ENCODE assay signal across 20 mouse cellular contexts in genomic region chr17:5060515-5061084, GRCm38 (mm10).
DNase-seq lines count a peak whose midpoint lies in the region; ATAC-seq and TF ChIP-seq lines count a peak whose summit lies in the region.
"Had no signal": no experiment of that assay in that cellular context is flagged by ENCODE, and none has a peak within 500 bp of the region (broad histone marks: within the 10 kb centered on the region; RNA-seq: fewer than 3 reads in every experiment).

No protein-coding gene starts in this region.

- no peak overlapping the region for H3K4me3 ChIP-seq in layer of hippocampus, adult 2 months
- H3K4me3 ChIP-seq: embryonic facial prominence, embryonic 15.5 days; midbrain, embryonic 15.5 days had no signal

- TF ChIP-seq CTCF in layer of hippocampus, adult 2 months (conservative IDR thresholded peaks at IDR 0.05), result no peak

- ATAC-seq in CD4-positive, CD25-positive, alpha-beta regulatory T cell, adult 4 months, result peak; percentile 35
- ATAC-seq: forebrain, postnatal 0 days; hindbrain, embryonic 16.5 days; midbrain, embryonic 15.5 days had no signal

- no peak for DNase-seq in layer of hippocampus, adult 2 months (ENCODE audit: low spot score in 2 of 2)
- DNase-seq in layer of hippocampus, adult 8-10 months (ENCODE audit: low spot score in 2 of 2), result no peak
- peak; percentile 45 for DNase-seq in brain, adult 2 months (ENCODE audit: low read depth, low spot score)
- DNase-seq in thymus, postnatal 36 days, result peak; percentile 36 to 51
- DNase-seq in cerebellum, postnatal 14 days, result no peak
- no peak for DNase-seq in lung, postnatal 4 days
- DNase-seq: adrenal gland, postnatal 25 days; cerebellum, adult 18-20 months; cerebellum, postnatal 36 days; forebrain, postnatal 0 days; heart, adult 18-20 months; heart, postnatal 4 days; kidney, adult 18-20 months; layer of hippocampus, postnatal 36 days; lung, adult 18-20 months had no signal

- H3K27ac ChIP-seq in layer of hippocampus, adult 2 months, result peak overlapping the region; percentile 81
- H3K27ac ChIP-seq: embryonic facial prominence, embryonic 15.5 days; kidney, postnatal 0 days; midbrain, embryonic 15.5 days had no signal

Comparison
In these comparisons a context has a peak if more than half of its experiments do, and no peak if none do; other contexts are left out.
1. DNase-seq: peak in brain, adult 2 months (single experiment) and thymus, postnatal 36 days (2 of 2); none in layer of hippocampus, adult 2 months (0 of 2), layer of hippocampus, adult 8-10 months (0 of 2), cerebellum, postnatal 14 days (0 of 2) and lung, postnatal 4 days (0 of 2).